Mouse (Mus musculus): ENCODE results near the gene Luc7l. TPM values are rescaled to one million over a fixed set of nuclear protein-coding genes. Genes with fewer than 3 reads are reported as not detected.

Luc7l gene
- 24.8 TPM for polyA plus RNA-seq (2014; fragmentation: Illumina TruSeq; extraction: RNeasy Lipid Tissue Mini Kit (QIAGEN cat#74804); ENCODE audit: low read depth, low replicate concordance)

DNA sequence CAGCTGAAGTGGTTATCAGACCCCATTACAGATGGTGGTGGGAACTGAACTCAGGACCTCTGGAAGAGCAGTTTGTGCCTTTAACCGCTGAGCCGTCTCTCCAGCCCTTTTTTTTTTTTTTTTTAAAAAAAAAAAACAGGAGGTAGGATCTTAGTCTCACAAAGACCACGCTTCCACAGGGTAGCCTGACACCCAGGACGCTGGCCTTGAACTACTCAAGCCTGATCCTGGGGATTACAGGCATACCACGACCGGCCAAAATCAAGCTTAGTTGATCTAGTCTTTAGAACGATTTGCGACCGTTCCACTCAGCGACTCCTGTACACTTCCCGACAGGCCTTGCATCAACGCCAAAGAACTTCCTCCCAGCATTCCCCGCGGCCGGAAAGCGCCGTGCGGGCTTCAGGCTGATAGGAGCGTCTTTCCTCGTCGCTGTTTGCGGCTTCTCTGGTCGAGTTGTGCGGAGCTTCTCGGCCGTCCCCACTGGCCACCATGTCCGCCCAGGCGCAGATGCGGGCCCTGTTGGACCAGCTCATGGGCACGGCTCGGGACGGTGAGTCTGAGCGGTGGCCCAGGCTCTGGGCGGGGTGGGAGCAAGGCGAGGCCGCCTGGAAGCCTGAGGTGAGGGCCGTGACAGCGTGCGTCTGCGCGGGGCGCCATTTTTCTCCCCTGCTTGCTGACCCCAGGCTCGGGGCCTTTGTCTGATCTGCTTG, at the start of gene Luc7l:
TSS of gene Luc7l (plus strand) at position 358 of the 713 bp plus-strand sequence.

DNA sequence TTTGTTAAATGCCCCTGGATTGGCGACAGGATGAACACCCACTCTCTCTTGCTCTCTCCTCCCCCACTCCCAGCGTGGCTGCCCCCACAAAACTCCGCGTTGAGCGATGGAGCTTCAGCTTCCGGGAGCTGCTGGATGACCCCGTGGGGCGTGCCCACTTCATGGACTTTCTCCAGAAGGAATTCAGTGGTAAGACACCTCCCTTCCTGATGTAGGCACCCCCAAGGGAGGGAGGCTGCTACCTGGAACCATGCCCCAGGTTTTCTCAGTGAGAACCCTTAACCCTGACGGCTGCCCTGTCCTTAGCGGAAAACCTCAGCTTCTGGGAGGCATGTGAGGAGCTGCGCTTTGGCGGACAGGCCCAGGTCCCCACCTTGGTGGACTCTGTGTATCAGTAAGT, 45.0 kb upstream of the Luc7l start, which contains the start of gene Arhgdig:
TSS of gene Arhgdig (minus strand) at position 101 of the 400 bp plus-strand sequence.

DNA sequence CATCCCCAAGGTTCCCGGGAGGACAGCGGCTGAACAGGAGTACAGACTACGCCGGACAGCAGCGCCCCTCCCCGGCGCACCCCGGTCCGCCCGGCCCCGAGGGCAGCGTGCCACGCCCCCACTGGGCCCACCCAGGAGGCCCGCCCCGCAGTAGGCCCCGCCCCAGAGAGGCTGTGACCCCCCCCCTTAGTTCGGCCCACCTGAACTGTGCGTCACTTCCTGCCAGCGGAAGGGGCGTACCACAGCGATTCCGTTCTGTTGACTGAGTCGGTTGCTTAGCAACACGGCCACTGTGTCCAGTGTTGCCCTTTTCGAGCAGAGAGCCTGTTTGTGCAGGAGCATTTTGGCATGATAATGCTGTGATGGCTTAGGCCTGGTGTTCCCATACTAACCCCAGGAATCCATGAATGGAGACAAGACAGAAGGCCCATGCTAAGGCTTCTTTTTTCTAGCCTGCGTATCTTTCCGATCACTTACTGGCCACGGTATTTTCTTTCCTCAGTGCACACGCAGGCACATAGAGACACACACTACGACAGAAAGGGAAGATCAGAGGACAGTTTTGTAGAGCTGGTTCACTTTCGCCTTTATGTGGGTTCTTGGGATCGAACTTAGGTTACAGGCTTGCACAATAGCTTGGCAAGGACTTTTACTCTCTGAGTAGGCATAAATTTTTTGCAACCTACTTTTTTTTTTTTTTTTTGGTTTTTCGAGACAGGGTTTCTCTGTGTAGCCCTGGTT, 8.4 kb upstream of the Luc7l start, which contains the start of gene Fam234a:
TSS of gene Fam234a (minus strand) at position 142 of the 741 bp plus-strand sequence.

Other genes with a start within 250 kb of the Luc7l start
- 2.0 TPM for gene Rab11fip3, start 183.3 kb upstream of the Luc7l start, polyA plus RNA-seq (2014; fragmentation: Illumina TruSeq; extraction: RNeasy Lipid Tissue Mini Kit (QIAGEN cat#74804); ENCODE audit: low read depth, low replicate concordance)
- gene Decr2, start 162.6 kb upstream of the Luc7l start, polyA plus RNA-seq (2014; fragmentation: Illumina TruSeq; extraction: RNeasy Lipid Tissue Mini Kit (QIAGEN cat#74804); ENCODE audit: low read depth, low replicate concordance) = 230 TPM
- gene Nme4, start 157.3 kb upstream of the Luc7l start, polyA plus RNA-seq (2014; fragmentation: Illumina TruSeq; extraction: RNeasy Lipid Tissue Mini Kit (QIAGEN cat#74804); ENCODE audit: low read depth, low replicate concordance) = not detected
- 3.4 TPM for gene Tmem8, start 139.6 kb upstream of the Luc7l start, polyA plus RNA-seq (2014; fragmentation: Illumina TruSeq; extraction: RNeasy Lipid Tissue Mini Kit (QIAGEN cat#74804); ENCODE audit: low read depth, low replicate concordance)
- 9.9 TPM for gene Mrpl28, start 129.4 kb upstream of the Luc7l start, polyA plus RNA-seq (2014; fragmentation: Illumina TruSeq; extraction: RNeasy Lipid Tissue Mini Kit (QIAGEN cat#74804); ENCODE audit: low read depth, low replicate concordance)
- 12.1 TPM for gene Axin1, start 114.2 kb upstream of the Luc7l start, polyA plus RNA-seq (2014; fragmentation: Illumina TruSeq; extraction: RNeasy Lipid Tissue Mini Kit (QIAGEN cat#74804); ENCODE audit: low read depth, low replicate concordance)
- gene Pdia2, start 53.8 kb upstream of the Luc7l start, polyA plus RNA-seq (2014; fragmentation: Illumina TruSeq; extraction: RNeasy Lipid Tissue Mini Kit (QIAGEN cat#74804); ENCODE audit: low read depth, low replicate concordance) = not detected
- gene Rgs11, start 49.9 kb upstream of the Luc7l start, polyA plus RNA-seq (2014; fragmentation: Illumina TruSeq; extraction: RNeasy Lipid Tissue Mini Kit (QIAGEN cat#74804); ENCODE audit: low read depth, low replicate concordance) = not detected
- not detected for gene Arhgdig, start 45.1 kb upstream of the Luc7l start, polyA plus RNA-seq (2014; fragmentation: Illumina TruSeq; extraction: RNeasy Lipid Tissue Mini Kit (QIAGEN cat#74804); ENCODE audit: low read depth, low replicate concordance)
- 20.3 TPM for gene Fam234a, start 8.7 kb upstream of the Luc7l start, polyA plus RNA-seq (2014; fragmentation: Illumina TruSeq; extraction: RNeasy Lipid Tissue Mini Kit (QIAGEN cat#74804); ENCODE audit: low read depth, low replicate concordance)
- 0.11 TPM for gene Neurl1b, start 161.9 kb downstream of the Luc7l start, polyA plus RNA-seq (2014; fragmentation: Illumina TruSeq; extraction: RNeasy Lipid Tissue Mini Kit (QIAGEN cat#74804); ENCODE audit: low read depth, low replicate concordance)